Mouse (Mus musculus) thymus, adult 2 months (tissue): ENCODE data around the gene Ntn3.

Experiments used
- CTCF ChIP-seq: fragments of 200-500 bp; IDR thresholded peaks from 2 replicates; pipeline ENCODE4 v1.5.1; 2012; ENCODE audit warnings: mild to moderate bottlenecking, control low read depth, low read length, moderate library complexity, borderline replicate concordance; ENCODE audit not compliant: control insufficient read depth, poor library complexity, insufficient read depth; ENCODE audit errors: extremely low read depth
- POLR2A ChIP-seq: fragments of 200-500 bp; IDR thresholded peaks from 2 replicates; pipeline ENCODE4 v1.6.1; 2012; ENCODE audit warnings: mild to moderate bottlenecking, low read length, control low read depth, moderate library complexity; ENCODE audit not compliant: control insufficient read depth, poor library complexity, insufficient read depth; ENCODE audit errors: extremely low read depth

DNA sequence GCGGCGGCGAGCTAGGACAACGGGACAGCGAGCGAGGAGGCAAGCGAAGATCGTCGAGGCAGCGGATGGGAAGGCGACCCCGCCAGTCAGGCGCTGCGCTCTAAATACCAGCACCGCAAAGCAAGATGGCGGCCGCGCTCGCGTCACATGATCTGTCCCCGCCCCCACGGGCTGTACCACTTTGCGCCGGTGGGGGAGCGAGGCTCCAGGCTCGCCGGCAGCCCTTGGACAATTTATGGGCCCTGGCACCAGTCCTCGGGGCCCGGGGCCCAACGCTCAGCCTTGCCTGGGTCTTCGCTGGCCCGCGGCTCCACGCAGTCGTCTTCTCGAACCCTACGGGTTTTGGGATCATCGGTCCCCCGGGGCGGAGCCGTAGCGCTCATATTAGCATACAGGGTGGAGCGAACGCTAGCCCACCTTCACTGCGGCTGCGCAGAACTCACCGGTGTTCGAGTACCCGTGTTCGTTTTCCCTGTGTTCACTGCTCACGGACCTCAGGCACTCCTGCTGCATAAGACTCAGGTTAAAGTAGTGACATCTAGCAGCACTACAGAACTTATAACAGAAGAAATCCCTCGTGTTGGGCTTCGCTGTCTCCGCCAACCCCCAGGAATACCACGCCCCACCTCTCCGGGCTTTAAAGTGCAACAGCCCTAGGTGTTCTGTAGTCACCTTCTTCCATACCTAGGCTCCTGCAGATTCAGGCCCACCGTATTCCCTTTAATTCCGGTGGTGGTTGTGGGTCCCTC, 39.8 kb downstream of the Ntn3 start, which contains the start of gene Atp6v0c:
- TF ChIP-seq CTCF: peak; percentile 38; the same call in 1 of the 2 replicates
- peak; percentile 80 for TF ChIP-seq POLR2A
